Mouse (Mus musculus): ENCODE data around the gene Fam122a.

The Fam122a gene

DNA sequence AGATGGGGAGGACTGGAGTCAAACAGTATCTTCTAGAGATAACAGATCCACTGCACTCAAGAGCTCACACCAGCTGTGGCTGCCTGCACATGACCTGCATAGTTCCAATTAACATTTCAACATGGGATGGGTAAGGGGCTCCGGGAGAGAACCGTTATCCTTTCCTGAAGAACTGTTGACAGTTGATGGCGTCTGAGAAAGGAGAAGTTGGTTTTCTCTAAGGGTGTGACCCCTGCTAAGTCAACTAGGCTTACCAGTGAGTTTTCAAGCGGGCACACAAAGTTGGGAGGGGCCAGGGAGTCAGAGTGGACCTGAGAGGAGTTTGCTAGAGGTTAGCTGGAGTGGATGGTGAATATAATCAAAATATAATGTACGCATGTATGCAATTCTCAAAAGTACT, 13.1 kb upstream of the Fam122a start:
- DNase-seq (ENCODE audit: low spot score) = no peak

DNA sequence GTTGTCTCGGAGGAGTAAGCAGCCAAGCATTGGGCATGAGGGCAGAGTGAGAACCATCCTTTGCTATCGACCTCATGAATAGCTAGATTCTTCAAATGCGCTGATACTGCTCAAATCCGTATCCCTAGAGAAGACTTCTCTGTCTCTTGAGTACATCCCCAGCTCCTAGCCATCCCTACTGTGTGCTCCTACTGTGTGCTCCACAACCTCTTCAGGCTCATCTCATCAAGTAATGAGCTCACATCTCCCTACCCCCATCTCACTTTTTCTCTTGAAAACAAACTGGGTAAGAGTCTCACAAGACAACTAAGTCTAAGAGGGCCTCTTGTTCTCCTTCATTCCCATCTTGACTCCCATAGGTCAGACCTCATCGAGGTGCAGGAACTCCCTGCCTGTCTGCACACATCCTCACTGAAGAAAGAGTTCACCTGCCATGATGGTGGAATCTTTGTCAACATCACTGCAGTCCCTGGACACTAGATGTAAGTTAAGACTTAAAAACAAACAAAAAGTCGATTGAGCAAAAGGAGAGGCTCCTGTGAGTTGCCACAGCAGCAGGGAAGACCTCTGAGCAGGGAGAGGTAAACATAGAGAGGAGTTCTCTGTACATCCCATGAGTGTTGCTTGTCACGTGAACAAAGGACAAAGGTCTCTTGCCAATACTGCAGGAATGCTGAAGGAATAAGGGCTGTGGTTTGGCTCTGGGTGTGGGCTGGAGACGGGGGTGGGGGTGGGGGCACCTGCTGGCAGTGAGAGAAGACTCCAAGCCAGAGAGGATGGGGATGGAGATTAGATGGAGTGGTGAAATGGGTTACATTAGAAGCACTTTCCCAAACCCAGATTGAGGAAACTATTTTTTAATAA, 9.5 kb upstream of the Fam122a start:
- DNase-seq (ENCODE audit: low spot score) = no peak

DNA sequence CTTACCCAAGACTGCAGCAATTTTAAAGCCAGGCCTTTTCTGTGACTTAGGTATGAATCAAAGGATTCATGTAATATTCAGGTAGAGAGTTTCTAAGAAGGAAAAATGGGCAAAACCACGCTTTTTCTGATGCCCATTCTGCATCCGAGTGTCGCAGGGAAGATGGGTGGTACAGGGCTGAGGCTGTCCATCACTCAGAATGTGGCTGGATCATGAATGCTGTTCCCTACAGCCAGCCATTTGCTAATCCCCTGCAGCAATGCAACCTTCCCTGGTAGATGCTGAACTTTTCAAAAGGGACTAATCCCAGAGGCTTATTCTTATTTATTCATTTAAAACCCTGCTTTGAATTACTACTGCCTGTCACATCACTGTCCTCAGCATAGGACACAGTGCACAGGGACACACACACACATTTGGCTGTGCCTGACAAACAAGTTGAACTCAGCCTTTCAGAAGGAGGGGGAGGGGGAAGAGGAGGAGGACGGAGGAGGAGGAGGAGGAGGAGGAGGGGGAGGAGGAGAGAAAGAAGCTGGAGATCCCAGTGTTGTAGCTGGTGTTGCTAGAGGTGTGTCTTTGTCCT, 7.5 kb upstream of the Fam122a start:
- no peak for DNase-seq (ENCODE audit: low spot score)

DNA sequence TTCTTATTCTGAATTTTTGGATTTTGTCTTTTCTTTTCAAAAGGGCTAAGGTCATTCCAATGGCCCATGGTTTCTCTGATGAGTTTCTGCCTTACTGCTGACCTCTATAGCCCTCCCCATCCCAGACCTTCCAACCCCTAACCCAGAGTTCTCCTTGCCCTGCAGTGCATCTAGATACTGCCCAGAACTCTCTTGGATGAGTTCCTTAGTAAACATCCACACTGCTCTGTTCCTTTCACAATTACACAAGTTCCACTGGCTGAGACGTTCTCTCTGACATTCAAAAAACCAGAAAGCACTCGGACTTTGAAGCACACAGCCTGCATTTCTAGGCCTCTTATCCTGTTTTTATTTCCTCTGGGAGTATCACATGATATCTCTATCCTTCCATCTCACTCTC, 3.8 kb upstream of the Fam122a start:
- DNase-seq (ENCODE audit: low spot score) = no peak

DNA sequence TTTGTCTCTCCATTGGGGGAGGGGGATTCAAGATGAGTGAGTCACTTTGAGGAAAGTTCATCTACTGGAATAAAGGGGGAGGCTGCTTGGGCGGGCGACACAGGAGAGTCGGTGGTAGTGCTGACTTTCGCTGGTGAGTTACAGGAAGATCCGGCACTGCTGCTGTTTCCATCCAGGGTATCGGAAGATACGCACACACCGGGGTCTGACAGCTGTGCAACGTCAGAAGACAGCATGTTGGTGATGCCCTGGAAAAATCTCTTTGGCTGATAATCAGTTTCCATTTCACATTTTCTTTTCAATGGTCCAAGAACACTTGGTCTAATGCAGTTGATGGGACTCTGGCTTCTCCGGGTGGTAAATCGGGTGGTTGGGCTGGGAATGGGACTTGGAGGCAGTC, 695 bp downstream of the Fam122a start:
- no peak for DNase-seq (ENCODE audit: low spot score)

DNA sequence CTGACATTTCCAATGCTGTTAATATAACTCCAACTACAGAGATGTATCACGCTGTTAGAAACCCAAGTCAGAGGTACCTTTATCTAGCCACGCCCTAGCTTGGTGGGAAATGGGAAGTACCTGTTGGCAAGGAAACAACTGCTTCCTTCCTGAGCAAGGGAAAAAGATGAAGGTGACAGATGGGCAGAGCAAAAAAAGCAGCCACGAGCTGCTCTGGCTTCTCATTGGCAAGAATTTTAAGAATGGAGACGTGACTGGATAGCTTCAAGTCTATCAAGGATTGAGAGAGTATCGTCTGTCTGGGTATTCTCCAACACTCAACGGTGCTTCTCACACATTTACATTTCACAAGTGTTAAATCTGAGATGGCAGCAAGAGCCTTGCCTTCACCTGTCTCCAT, 1.9 kb downstream of the Fam122a start:
- no peak for DNase-seq (ENCODE audit: low spot score)

DNA sequence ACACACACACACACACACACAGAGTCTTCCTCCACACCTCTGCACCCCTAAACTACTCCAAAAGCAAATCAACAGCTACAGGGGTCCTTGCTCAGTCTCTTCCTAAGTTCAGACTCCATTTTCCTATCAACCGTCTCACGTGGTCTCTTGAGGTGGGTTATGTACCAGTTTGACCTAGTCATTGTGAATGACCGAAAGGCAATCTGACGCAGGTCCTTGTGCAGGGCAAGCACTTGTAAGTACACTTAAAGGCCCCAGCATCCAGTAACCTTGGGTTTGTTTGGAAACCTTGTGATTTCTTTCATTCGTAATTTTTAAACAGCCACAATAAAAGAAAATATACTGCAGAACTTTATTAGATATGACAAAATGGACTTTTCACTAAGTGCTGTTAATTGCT, 4.6 kb downstream of the Fam122a start:
- DNase-seq (ENCODE audit: low spot score) = no peak

DNA sequence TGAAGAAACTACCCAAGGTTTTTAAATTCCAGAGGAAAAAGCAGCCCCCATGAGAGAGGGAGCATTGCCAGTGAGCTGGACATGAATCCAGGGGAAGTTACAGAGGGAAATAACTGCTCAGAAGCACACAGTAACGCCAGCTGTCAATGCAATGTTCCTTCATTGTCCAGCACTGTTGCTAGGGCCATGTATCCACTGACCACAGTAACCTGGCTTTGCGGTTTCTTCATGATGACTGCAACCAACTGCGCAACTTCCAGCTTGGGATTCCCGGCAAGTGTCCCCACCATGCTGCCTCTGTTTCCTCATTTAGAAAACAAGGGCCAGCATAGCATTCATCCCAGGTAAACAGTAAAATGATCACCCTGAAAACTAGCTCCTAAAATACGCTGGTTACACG, 5.6 kb downstream of the Fam122a start:
- no peak for DNase-seq (ENCODE audit: low spot score)

DNA sequence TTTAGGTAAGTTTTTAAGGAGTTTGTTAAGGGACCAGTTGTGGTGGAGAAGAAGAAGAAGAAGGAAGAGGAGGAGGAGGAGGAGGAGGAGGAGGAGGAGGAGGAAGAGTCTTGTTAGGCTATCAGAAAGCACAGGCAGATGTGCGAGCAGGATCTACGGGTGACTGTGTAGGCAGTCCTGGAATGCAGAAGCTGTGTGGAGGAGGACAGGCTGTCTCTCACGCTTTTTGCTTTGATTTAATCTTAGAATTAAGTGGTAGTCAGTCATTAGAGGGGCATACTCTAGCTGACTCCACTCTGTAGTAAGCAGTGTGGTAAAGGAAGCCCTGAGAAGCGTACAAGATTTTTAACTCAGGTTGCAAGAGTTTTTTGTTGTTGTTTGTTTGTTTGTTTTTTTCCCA, 7.9 kb downstream of the Fam122a start:
- no peak for DNase-seq (ENCODE audit: low spot score)

DNA sequence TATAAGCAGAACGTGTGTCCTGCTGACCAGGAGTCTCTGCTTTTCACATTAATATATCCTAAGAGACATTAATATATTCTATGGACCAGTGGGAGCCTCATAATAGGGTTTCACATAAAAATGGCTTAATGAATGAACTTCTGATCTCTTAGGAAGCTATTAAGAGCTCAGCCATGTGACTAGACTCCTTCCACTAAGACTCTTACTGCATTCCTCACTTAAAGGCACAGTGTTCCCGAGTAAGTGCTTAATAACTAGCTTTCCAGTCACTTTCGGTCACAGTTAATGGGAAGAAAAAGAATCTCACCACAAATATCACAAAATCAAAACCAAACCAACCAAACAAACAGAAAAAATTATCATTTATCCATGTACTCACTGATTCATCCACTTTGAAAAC, 8.5 kb downstream of the Fam122a start:
- no peak for DNase-seq (ENCODE audit: low spot score)

DNA sequence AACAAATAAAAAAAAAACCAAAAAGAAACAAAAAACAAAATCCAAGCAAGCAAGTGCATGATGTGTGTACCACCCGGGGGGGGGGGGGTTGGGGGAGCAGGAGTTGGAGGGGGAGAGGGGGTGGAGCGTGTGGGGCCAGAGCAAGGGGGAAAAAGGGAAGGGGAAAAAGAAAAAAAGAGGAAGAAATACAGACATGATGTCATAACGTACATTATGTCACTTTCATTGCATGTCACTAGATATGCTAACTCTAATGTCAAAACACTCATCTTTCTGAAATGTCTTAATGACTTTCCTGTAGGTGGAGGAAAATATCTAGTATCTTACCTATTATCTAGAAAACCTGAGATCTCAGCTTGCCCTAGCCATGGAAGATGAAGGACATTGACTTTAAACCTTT, 14.1 kb downstream of the Fam122a start:
- DNase-seq (ENCODE audit: low spot score) = no peak

DNA sequence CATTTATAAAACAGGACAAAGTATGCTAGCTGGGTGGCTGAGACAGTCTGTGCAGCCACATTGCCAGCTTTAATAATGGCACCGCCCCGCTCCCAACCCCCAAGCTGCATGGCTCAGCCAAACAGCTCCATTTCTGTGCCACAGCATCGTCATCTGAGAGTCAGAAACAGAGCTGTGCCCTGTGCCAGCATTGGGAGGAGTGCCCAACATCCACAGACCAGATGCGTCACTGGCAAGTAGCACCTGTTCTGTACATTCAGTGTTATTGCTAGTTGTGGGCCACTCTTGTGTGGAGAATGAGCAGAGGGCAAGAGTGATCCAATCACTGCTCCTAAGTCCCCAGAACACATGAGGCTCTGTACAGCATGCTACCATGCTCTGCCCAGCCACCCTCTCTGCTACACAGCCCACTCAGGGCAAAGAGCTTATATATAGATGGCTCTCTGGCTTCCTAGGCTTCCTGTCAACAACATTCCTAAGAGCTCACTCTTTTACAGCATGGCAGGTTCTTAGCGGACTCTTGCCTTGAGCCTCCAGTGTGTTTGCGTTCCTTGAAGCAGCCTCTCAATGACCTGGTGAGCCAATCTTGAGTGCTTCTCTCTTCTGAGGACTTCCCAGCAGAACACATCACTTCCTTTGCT, 20.4 kb downstream of the Fam122a start:
- DNase-seq (ENCODE audit: low spot score) = no peak

DNA sequence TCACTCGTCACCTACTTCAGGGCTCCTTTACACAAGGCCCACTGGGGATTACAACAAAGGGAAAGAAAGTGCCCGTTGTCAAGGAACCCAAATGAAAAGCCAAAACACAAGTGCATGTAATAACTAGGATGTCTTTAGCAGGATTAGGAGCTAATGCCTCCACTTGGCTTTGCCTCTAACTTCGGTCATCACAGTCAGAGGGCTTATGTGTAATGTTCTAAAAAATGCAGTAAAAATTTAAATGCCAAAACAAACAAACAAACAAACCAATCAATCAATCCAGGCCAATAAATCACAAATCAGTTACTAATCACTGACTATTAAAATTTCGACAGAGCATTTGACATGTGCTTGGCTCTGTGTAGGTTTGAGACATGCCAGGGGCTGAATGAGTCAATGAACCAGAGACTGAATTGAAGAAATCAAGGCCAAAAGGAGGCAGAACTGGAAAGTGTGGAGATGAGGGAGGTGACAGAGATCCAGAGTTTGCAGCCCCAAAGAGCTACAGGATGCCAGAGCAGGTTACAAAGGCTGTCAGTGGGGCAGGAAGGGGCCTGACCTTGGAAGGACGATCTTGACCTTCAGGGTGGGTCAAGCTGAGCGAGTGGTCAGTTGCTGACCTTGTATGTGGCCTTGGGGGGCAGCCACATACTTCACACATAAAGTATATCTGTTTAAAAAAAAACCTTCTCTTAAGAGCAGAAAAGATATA, 21.8 kb downstream of the Fam122a start:
- DNase-seq (ENCODE audit: low spot score) = no peak

DNA sequence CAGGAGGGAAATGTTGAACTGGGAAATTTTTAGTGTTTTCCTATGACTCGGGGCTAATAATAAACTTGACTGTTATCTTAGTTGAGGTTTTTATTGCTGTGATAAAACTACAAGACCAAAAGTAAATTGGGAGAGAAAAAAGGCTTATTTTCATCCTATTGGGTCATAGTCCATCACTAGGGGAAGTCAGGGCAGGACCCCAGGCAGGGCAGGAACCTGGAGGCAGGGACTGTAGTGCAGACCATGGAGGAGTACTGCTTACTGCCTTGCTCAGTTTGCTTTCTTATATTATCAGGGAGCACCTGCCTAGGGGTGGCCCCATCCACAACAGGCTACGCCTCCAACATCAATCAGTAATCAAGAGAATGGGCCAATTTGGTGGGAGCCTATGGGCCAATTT, 22.7 kb downstream of the Fam122a start:
- DNase-seq (ENCODE audit: low spot score) = no peak

DNA sequence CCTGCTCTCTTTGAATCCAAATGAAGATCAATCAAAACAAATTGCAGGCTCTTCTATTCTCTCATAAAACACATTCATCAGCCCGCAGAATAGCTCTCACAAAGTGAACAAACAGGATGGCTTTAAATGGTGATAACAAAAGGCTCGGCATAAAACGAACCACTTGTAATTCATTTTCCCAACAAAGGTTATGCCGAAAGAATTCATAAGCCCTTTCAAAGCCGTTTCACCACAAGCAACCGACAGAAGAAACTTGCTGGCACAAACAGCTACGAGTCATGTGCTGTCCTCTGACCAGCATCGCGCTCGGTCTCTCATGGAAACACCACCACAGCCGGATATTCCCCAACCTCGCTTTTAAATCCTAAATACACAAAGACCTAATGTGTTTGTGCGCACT, 23.8 kb downstream of the Fam122a start:
- no peak for DNase-seq (ENCODE audit: low spot score)

DNA sequence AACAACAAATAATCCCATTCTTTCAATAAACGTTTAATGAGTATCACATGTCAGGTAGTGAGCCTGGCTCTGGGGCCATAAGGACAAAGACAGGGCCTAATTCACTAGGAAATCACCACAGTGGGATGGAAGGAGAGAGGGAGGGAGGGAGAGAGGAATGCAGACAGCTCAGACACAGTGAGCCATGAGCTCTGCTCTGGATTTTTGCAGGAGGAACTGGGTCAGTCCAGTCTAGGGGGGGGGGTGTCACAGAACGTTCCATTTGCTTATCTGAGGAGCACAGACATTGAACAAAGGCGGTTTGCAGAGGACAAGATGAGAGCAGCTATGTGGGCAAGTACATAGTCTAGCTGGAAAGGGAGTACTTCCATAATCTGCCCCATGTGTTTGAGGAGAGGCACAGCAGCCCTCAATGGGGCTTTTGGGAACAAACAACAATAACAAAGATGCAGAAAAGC, 24.7 kb downstream of the Fam122a start:
- DNase-seq (ENCODE audit: low spot score) = no peak

DNA sequence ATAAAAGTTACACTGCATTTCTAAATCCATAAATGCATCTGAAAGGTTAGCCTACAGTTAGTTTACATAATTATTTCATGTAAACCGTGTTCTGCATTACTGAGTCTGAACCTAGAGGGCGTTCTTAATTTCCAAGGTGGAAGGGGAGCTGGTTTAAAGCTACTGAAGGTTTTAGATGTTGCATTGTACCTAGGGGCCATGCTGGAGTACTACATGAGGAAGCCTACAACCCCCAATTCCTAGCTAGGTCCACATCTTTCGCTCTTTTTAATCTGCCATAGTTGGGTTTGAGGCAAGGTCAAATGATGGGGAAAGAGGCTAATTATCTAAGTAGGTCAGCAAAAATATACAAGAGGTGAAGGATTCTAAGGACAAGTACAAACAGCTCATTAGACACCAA, 25.5 kb downstream of the Fam122a start:
- no peak for DNase-seq (ENCODE audit: low spot score)

DNA sequence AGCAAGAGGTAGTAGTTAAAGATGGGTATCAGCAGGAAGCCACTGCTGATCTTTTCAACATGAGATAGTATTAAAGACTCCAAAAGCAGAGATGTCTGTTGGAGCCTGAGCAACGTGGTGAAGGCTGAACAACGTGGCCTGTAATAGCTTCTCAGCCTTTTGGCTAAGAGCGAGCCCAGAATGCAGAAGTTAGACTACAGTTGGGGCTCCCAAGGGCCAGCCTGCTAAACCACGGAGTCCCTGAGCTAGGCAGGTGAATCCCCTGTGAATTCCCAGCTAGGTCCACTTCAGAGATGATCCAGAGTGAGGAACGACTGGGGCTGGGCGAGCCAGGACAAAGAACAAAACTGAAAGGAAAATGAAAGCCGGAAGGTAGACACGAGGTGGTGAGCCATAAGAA, 26.4 kb downstream of the Fam122a start:
- no peak for DNase-seq (ENCODE audit: low spot score)

DNA sequence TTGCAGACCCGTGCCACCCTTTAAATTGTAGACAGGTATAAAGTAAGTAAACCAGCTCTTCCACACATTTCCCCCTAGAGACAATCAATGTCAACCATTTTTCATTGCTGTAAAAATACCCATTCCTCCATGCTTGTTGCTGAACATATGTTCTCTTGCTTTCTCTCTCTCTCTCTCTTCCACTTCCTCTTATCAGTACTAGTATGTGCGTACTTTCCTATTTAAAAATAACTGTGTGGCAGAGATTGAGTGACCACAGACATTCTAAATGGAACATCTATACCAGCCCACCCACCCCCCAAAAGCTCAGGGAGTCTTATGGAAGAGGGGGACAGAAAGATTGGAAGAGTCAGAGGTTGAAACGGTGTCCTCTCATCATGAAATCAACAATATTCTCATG, 32.8 kb downstream of the Fam122a start:
- no peak for DNase-seq (ENCODE audit: low spot score)

DNA sequence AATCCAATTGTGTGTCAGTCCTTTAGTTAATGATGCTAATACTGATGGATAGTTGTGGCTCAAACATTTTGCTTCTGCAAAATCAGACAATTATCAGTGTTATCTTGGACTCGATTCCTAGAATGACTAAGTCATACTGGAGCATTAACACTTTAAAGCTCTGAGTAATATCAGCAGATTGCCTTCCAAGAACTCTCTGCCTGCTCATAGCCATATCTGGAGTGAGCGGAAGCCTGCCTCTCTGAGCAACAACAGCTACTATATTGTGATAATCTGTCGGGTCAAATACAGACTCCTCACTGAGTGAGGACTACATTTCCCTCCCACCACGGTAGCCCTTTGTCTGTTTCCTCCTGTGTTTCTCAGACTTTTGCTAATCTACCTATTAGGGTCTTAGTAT, 37.4 kb downstream of the Fam122a start:
- DNase-seq (ENCODE audit: low spot score) = no peak

DNA sequence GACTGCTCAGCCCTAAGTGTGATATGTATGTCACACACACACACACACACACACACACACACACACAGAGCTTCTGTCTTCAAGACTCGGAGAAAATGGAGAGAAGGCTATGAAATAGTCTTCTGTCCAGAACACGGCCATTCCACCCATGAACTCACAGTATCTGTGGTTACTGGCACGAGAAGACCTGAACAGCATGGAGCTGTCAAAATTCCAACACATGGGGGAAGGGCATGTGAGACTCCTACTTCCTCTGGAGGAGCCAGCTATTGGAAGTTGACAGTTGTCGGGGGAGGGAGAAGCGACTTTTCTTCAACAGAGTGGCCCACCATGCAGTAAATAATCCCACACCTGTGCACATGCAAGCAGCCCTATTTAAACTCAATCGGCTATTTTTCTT, 42.9 kb downstream of the Fam122a start:
- no peak for DNase-seq (ENCODE audit: low spot score)

DNA sequence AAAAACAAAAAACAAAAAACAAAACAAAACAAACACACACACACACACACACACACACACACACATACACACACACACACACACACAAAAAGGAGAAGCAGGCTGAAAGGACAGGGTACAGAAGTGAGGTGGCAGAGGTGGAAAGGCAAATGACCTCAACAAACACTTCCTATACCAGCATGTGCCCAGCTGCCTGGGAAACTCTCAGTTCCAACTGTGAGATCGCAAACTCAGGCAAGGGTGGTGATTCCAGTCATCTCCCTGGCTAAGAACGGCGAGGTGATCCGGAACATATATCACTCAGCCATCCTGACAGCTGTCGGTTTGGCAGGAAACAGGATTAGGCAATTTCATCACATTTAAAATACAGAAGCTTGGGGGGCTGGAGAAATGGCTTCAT, 44.7 kb downstream of the Fam122a start:
- no peak for DNase-seq (ENCODE audit: low spot score)

DNA sequence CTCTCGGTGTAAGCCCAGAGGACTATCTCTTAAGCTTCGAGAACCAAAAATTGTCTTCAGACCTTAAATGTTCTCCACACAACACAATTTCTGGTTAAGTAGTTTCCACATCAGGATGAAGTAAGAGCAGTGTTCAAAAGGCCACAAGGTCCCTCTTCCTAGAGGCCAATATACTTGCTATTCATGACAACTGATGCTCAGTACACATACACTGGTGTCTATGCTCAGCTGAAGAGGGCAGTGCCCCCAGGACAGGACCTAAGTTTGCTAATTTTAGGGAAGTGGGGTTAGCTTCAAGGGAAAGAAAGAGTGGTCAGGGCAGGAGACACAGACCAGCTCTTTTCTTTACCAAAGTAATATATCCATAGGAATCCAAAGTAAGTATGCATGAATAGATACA, 45.8 kb downstream of the Fam122a start:
- DNase-seq (ENCODE audit: low spot score) = no peak
